Mouse (Mus musculus): ENCODE measurements around the gene Spryd3. TPM values are rescaled to one million over a fixed set of nuclear protein-coding genes. Genes with fewer than 3 reads are reported as not detected.

The Spryd3 gene
- total and polyA plus RNA-seq, 3 experiments = 13.4 to 23.1 (median 14.2) TPM

DNA sequence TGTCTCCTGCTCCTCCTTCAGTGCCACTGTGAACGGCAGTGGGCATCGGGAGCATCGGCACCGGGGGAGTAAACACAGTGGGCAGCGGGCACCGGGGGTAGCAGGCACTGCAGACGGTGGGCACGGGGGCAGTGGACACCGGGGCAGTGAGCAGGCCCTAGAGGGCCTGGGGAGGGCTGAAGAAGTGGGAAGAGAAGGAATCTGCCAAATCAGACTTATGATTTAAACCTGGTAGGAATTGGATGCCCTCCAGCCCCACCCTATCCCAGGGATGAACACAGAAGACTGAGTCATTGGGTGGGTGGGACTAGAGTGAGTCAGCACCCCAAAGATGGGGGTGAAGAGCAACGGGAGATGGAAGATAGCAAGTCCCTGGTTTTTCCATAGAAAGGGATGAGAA lies 9.3 kb upstream of the Spryd3 start:
- H3K79me2 ChIP-seq (replicated peaks; ENCODE audit: control insufficient read depth, insufficient read depth, low read length) = no peaks in the 10 kb centered on the region
- TF ChIP-seq EP300 (IDR thresholded peaks at IDR 0.05; ENCODE audit: insufficient read depth, low read depth, low read length) = no peak
- TF ChIP-seq POLR2A (IDR thresholded peaks at IDR 0.05; ENCODE audit: insufficient read depth, low read depth, low read length) = no peak
- TF ChIP-seq CTCF (IDR thresholded peaks at IDR 0.05) = no peak
- no peak overlapping the region; the same call in 1 of the 2 replicates for H3K27ac ChIP-seq
- DNase-seq = peak; percentile 41 to 55
- no peaks in the 10 kb centered on the region for H3K27me3 ChIP-seq (ENCODE audit: control insufficient read depth, insufficient read depth, low read length)
- no peak overlapping the region for H3K4me3 ChIP-seq
- H3K4me1 ChIP-seq (ENCODE audit: control insufficient read depth, insufficient read depth, low read length) = peaks cover 6% of the 10 kb centered on the region; the same call in 1 of the 2 replicates
- H3K36me3 ChIP-seq (ENCODE audit: control insufficient read depth, insufficient read depth, low read length) = no peaks in the 10 kb centered on the region
- WGBS = 80% methylated on average over 10 of the region's 10 CpGs
- H3K9ac ChIP-seq (ENCODE audit: low read depth, low read length) = peak overlapping the region; percentile 9; the same call in 1 of the 2 replicates
- intact Hi-C loops (cut with DNase I) = no loop called here

DNA sequence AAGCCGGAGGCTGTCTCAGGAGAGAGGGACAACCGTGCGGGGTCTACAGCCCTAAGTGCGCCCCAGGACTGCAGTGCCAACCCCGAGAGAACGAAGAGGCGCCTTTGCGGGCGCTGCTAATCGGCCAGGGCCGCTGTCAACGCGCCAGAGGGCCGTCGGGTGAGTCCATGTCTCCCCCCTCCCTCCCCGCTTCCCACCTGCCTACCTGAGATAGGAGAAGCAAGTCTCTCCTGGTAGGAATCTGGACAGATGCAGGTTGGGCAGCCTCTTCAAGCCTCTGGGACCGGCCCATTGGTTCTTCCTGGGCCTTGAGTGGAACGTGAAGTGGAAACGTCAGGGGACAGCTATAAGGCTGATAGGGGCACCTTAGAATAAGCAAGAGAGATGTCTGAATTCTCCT lies 8.7 kb upstream of the Spryd3 start:
- Histone ChIP-seq H3K79me2 (replicated peaks; ENCODE audit: control insufficient read depth, insufficient read depth, low read length) (no peaks in the 10 kb centered on the region), H3K27ac (peak overlapping the region; percentile 24; the same call in 1 of the 2 replicates), H3K4me1 (ENCODE audit: control insufficient read depth, insufficient read depth, low read length) (peaks cover 4% of the 10 kb centered on the region; the same call in 1 of the 2 replicates), H3K36me3 (ENCODE audit: control insufficient read depth, insufficient read depth, low read length) (no peaks in the 10 kb centered on the region), H3K9ac (ENCODE audit: low read depth, low read length) (peak overlapping the region; percentile 38), H3K4me3 (peak overlapping the region; percentile 9; the same call in 1 of the 2 replicates), H3K27me3 (ENCODE audit: control insufficient read depth, insufficient read depth, low read length) (no peaks in the 10 kb centered on the region)
- TF ChIP-seq CTCF (IDR thresholded peaks at IDR 0.05) (no peak), EP300 (IDR thresholded peaks at IDR 0.05; ENCODE audit: insufficient read depth, low read depth, low read length) (no peak), POLR2A (IDR thresholded peaks at IDR 0.05; ENCODE audit: insufficient read depth, low read depth, low read length) (no peak)
- no peak for DNase-seq
- intact Hi-C loops (cut with DNase I) = no loop called here
- WGBS = 41% methylated on average over 19 of the region's 19 CpGs

DNA sequence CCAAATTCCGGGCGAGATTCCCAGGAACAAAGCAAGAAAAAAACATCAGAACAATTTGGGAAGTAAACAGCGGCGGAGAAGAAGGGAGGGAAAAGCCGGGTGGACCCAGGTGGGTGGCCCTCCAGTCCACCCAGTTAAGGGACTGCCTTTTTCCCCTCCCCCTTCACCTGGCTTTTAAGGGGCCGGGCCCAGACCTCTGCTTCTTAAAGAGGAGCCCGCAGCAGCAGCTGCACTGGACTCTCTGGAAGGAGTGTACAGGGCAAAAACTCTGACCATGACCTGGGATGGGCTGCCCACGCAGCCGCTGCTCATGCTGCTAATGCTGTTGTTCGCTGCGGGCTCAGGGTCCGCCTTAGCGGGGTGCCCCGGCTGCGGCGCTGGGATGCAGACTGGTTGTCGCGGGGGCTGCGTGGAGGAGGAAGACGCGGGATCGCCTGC lies 8.3 kb upstream of the Spryd3 start, which contains the start of gene Igfbp6:
Gene Igfbp6, plus strand, starts transcription at position 89 of the 438 bp plus-strand sequence.
- Histone ChIP-seq H3K27ac (peak within 1 kb of the TSS; percentile 54), H3K4me1 (ENCODE audit: control insufficient read depth, insufficient read depth, low read length) (peaks cover 4% of the 10 kb centered on the region; the same call in 1 of the 2 replicates), H3K36me3 (ENCODE audit: control insufficient read depth, insufficient read depth, low read length) (no peaks in the 10 kb centered on the region), H3K9ac (ENCODE audit: low read depth, low read length) (peak within 1 kb of the TSS; percentile 38), H3K79me2 (replicated peaks; ENCODE audit: control insufficient read depth, insufficient read depth, low read length) (no peaks in the 10 kb centered on the region), H3K4me3 (peak within 1 kb of the TSS; percentile 9; the same call in 1 of the 2 replicates), H3K27me3 (ENCODE audit: control insufficient read depth, insufficient read depth, low read length) (no peaks in the 10 kb centered on the region)
- 37% methylated on average over 22 of the region's 22 CpGs for WGBS
- peak; percentile 42 to 51 for DNase-seq
- TF ChIP-seq POLR2A (IDR thresholded peaks at IDR 0.05; ENCODE audit: insufficient read depth, low read depth, low read length) = no peak; the same call in 1 of the 2 replicates
- TF ChIP-seq EP300 (IDR thresholded peaks at IDR 0.05; ENCODE audit: insufficient read depth, low read depth, low read length) = no peak
- TF ChIP-seq CTCF (IDR thresholded peaks at IDR 0.05) = no peak
- intact Hi-C loops (cut with DNase I) = no loop called here

DNA sequence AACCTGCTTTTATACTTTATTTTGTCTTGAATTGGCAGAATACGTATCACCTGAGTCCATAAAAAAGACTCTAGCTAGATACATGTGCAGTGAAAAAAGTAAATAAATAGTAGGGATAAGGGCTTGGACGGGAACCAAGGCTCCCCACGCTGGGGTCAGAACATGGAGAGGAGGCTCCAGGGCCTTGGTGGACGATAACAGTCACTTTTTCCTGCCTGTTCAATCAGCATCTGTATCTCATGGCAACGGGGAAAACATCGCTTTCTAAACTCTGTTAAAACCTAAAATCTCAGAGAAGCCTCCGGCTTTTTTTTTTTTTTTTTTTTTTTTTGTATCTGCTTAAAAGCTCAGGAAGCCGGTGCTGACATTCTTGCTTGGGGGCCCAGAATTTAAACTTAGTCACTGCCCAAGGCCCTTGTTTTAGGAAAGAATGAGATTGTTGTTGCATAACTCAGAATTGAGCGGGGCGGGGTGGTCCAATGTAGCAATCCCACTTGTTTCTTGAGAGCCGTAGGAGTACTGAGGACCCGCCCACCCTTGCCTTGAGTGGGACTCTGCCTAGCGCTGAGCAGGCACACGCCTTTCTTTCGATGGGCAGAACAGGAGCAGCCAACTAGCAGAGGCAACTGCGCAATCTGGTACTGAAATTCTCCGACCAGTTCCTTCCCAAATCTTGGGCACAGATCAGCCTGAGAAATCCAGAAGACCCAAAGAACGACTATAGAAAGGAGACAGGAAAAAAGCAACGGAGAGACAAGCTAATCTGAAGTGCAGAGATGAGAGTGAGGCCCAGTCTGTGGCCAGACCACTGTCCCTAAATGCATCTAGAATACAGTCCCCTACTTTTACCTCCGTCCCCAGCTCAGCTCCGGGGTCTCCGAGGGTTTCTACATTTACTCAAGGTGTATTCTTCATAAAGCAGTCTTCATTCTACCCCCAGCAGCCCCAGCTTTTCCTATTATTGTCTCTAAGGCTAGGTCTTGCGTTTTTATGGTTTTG lies 7.2 kb upstream of the Spryd3 start:
- peaks cover 4% of the 10 kb centered on the region; the same call in 1 of the 2 replicates for H3K4me1 ChIP-seq (ENCODE audit: control insufficient read depth, insufficient read depth, low read length)
- H3K9ac ChIP-seq (ENCODE audit: low read depth, low read length) = no peak overlapping the region
- 46% methylated on average over 23 of the region's 23 CpGs for WGBS
- H3K79me2 ChIP-seq (replicated peaks; ENCODE audit: control insufficient read depth, insufficient read depth, low read length) = no peaks in the 10 kb centered on the region
- TF ChIP-seq POLR2A (IDR thresholded peaks at IDR 0.05; ENCODE audit: insufficient read depth, low read depth, low read length) (peak; percentile 60; the same call in 1 of the 2 replicates), EP300 (IDR thresholded peaks at IDR 0.05; ENCODE audit: insufficient read depth, low read depth, low read length) (0 out of 2 replicates have a peak, but pooled peaks have one; percentile 7), CTCF (IDR thresholded peaks at IDR 0.05) (no peak)
- no peaks in the 10 kb centered on the region for H3K27me3 ChIP-seq (ENCODE audit: control insufficient read depth, insufficient read depth, low read length)
- no peak overlapping the region for H3K4me3 ChIP-seq
- no peaks in the 10 kb centered on the region for H3K36me3 ChIP-seq (ENCODE audit: control insufficient read depth, insufficient read depth, low read length)
- DNase-seq = peak; percentile 60 to 78
- intact Hi-C loops (cut with DNase I) = no loop called here
- peak overlapping the region; percentile 54 for H3K27ac ChIP-seq

DNA sequence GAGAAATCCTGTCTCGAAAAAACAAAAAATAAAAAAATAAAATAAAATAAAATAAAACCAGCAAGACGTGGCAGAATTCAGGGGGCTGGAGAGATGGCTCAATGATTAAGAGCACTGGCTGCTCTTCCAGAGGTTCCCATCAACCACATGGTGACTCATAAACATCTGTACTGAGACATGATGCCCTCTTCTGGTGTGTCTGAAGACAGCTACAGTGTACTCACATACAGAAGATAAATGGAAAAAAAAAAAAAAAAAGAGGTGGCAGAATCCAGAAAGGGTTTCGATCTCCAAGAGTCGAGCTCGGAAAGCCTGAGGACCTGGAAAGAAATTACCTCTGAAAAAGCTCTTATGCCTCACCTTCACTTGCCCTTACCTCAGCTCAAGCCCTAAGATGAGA lies 5.1 kb upstream of the Spryd3 start:
- 87% methylated on average over 5 of the region's 5 CpGs for WGBS
- no peak overlapping the region for H3K4me3 ChIP-seq
- intact Hi-C loops (cut with DNase I) = no loop called here
- H3K36me3 ChIP-seq (ENCODE audit: control insufficient read depth, insufficient read depth, low read length) = no peaks in the 10 kb centered on the region
- H3K27me3 ChIP-seq (ENCODE audit: control insufficient read depth, insufficient read depth, low read length) = no peaks in the 10 kb centered on the region
- peaks cover 2% of the 10 kb centered on the region; the same call in 1 of the 2 replicates for H3K4me1 ChIP-seq (ENCODE audit: control insufficient read depth, insufficient read depth, low read length)
- no peak overlapping the region for H3K9ac ChIP-seq (ENCODE audit: low read depth, low read length)
- no peak for DNase-seq
- TF ChIP-seq CTCF (IDR thresholded peaks at IDR 0.05) = no peak
- H3K79me2 ChIP-seq (replicated peaks; ENCODE audit: control insufficient read depth, insufficient read depth, low read length) = no peaks in the 10 kb centered on the region
- no peak overlapping the region for H3K27ac ChIP-seq
